8 mouse cellular contexts compared by ENCODE assay signal in the genomic region with DNA sequence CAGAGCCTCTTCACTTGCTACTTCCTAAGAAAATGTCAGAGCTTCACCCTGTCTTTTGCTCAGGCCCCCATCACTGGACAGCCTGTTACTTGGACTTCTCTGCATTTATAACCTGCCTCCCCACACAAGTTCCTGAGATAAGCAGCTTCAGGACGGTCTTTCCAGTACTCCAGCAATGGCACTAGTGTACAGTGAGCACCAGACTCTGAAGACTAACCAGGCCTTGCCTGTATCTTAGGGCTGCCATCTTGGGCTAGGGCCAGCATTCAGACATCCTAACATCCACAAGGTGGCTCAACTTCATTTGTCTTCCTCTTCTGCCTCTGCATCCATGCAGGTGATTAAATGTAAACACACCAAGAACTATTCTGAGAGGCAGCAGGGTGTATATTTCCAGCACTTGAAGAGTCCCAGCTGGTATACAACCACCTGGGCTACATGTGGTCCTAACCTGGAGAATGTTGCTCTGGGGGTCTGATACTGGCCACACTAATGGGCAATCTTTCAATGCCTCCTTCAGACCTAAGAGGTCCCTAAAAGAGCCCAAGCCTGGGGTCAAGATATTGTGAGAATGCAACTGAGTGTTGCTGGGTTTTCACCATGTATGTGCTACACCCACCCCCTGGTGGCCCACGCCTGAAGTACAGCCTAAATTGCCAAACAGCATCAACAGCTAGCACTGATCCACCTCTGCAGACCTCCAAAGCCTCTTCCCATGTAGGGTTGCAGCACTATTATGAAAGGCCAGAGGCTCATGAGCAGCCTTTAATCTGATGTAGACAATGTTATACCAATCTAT. TPM values are rescaled to one million over a fixed set of nuclear protein-coding genes. Genes with fewer than 3 reads are reported as not detected.
DNase-seq lines count a peak whose midpoint lies in the region; ATAC-seq lines count a peak whose summit lies in the region.

No protein-coding gene starts in this region.

- ATAC-seq in common myeloid progenitor, adult 5-6 weeks (replicated peaks; ENCODE audit: low read depth, poor library complexity, severe bottlenecking): peak; percentile 48
- peak; percentile 70 for ATAC-seq in inflammation-experienced regulatory T-cells, adult 6 months
- ATAC-seq in midbrain, embryonic 16.5 days: peak; percentile 34; the same call in 1 of the 2 replicates
- ATAC-seq in stomach, embryonic 14.5 days (ENCODE audit: insufficient number of reproducible peaks, insufficient read depth, low FRiP score, low read depth): peak; percentile 29; the same call in 1 of the 2 replicates

- no peak overlapping the region for H3K4me3 ChIP-seq in midbrain, embryonic 16.5 days (ENCODE audit: low read depth, low read length)
- H3K4me3 ChIP-seq in stomach, embryonic 14.5 days (ENCODE audit: low read depth, low read length): no peak overlapping the region

- no peak overlapping the region for H3K27ac ChIP-seq in midbrain, embryonic 16.5 days (ENCODE audit: low read length)
- peak overlapping the region; percentile 72; the same call in 1 of the 2 replicates for H3K27ac ChIP-seq in stomach, embryonic 14.5 days (ENCODE audit: low read length)

- 6% methylated on average over 2 of the region's 2 CpGs for WGBS in midbrain, embryonic 16.5 days
- WGBS in stomach, embryonic 14.5 days: 4% methylated on average over 2 of the region's 2 CpGs

- H3K9me3 ChIP-seq in midbrain, embryonic 16.5 days (replicated peaks; ENCODE audit: control insufficient read depth, low read length, poor library complexity, severe bottlenecking): no peaks in the 10 kb centered on the region
- H3K9me3 ChIP-seq in stomach, embryonic 14.5 days (ENCODE audit: control insufficient read depth, low read depth, low read length): no peaks in the 10 kb centered on the region

- H3K4me2 ChIP-seq in midbrain, embryonic 16.5 days (ENCODE audit: low read length): no peak overlapping the region
- no peak overlapping the region for H3K4me2 ChIP-seq in stomach, embryonic 14.5 days (replicated peaks; ENCODE audit: low read depth, low read length)

- peaks cover 34% of the 10 kb centered on the region for H3K36me3 ChIP-seq in midbrain, embryonic 16.5 days (ENCODE audit: control insufficient read depth, insufficient read depth, low read length)
- H3K36me3 ChIP-seq in stomach, embryonic 14.5 days (ENCODE audit: control insufficient read depth, insufficient read depth, low read length): peaks cover 45% of the 10 kb centered on the region

- H3K27me3 ChIP-seq in midbrain, embryonic 16.5 days (ENCODE audit: control insufficient read depth, insufficient read depth, low read depth, low read length): no peaks in the 10 kb centered on the region
- H3K27me3 ChIP-seq in stomach, embryonic 14.5 days (ENCODE audit: control insufficient read depth, insufficient read depth, low read length): no peaks in the 10 kb centered on the region

- DNase-seq in urinary bladder, postnatal 14 days (ENCODE audit: low spot score): peak; percentile 76
- DNase-seq in urinary bladder, adult 2 months (ENCODE audit: low spot score): no peak
- peak; percentile 83 for DNase-seq in gastrocnemius, postnatal 10 days
- peak; percentile 88 for DNase-seq in liver

- peaks cover 10% of the 10 kb centered on the region for H3K4me1 ChIP-seq in midbrain, embryonic 16.5 days (ENCODE audit: control insufficient read depth, insufficient read depth, low read length)
- peaks cover 12% of the 10 kb centered on the region; the same call in 1 of the 2 replicates for H3K4me1 ChIP-seq in stomach, embryonic 14.5 days (ENCODE audit: control insufficient read depth, insufficient read depth, low read length)

- H3K9ac ChIP-seq in midbrain, embryonic 16.5 days (ENCODE audit: low read depth, low read length): no peak overlapping the region
- H3K9ac ChIP-seq in stomach, embryonic 14.5 days (replicated peaks; ENCODE audit: low read depth, low read length): no peak overlapping the region

RNA-seq across cellular contexts. Expression of a gene that starts 14.6 kb away (rescaled TPM):
- 54.2 and 62.1 TPM in 2 replicates for polyA plus RNA-seq in urinary bladder, adult 2 months (2012; rRNA removed)
- total RNA-seq in common myeloid progenitor, adult 5-6 weeks (2017): 4.8 and 6.1 TPM in 2 replicates
- total RNA-seq in gastrocnemius, postnatal 10 days (2021): 10 to 100 TPM; 16.1 to 17.0 TPM
- polyA plus RNA-seq in inflammation-experienced regulatory T-cells, adult 6 months (2017; shearing (Covaris generic)): 1 to 10 TPM in 1 of 3 experiments, under 1 TPM in 1, not detected in 1; 0.77 to 1.7 TPM
- polyA plus RNA-seq in midbrain, embryonic 16.5 days (2015; fragmentation: Nextera tagmentation; extraction: Ambion mirVana): 66.2 and 83.9 TPM in 2 replicates
- polyA plus RNA-seq in stomach, embryonic 14.5 days (2014; fragmentation: Nextera tagmentation; extraction: Ambion mirVana): 32.3 and 38.8 TPM in 2 replicates

RNA-seq across cellular contexts. Expression of a gene that starts 15.1 kb away (rescaled TPM):
- polyA plus RNA-seq in urinary bladder, adult 2 months (2012; rRNA removed): 1,075 and 1,270 TPM in 2 replicates
- total RNA-seq in common myeloid progenitor, adult 5-6 weeks (2017): 2,920 and 3,083 TPM in 2 replicates
- total RNA-seq in gastrocnemius, postnatal 10 days (2021): 100 to 1,000 TPM; 224 to 271 TPM
- polyA plus RNA-seq in inflammation-experienced regulatory T-cells, adult 6 months (2017; shearing (Covaris generic)): 1,000 to 10,000 TPM; 2,844 to 4,969 (median 3,861) TPM
- polyA plus RNA-seq in midbrain, embryonic 16.5 days (2015; fragmentation: Nextera tagmentation; extraction: Ambion mirVana): 524 and 548 TPM in 2 replicates
- 1,379 and 1,439 TPM in 2 replicates for polyA plus RNA-seq in stomach, embryonic 14.5 days (2014; fragmentation: Nextera tagmentation; extraction: Ambion mirVana)

RNA-seq across cellular contexts. Expression of a gene that starts 56.4 kb away (rescaled TPM):
- polyA plus RNA-seq in urinary bladder, adult 2 months (2012; rRNA removed): 33.5 and 36.7 TPM in 2 replicates
- 10.6 and 19.9 TPM in 2 replicates for total RNA-seq in common myeloid progenitor, adult 5-6 weeks (2017)
- 10 to 100 TPM; 17.1 to 20.6 TPM for total RNA-seq in gastrocnemius, postnatal 10 days (2021)
- 10 to 100 TPM; 12.2 to 15.9 (median 12.3) TPM for polyA plus RNA-seq in inflammation-experienced regulatory T-cells, adult 6 months (2017; shearing (Covaris generic))
- 35.9 and 38.3 TPM in 2 replicates for polyA plus RNA-seq in midbrain, embryonic 16.5 days (2015; fragmentation: Nextera tagmentation; extraction: Ambion mirVana)
- polyA plus RNA-seq in stomach, embryonic 14.5 days (2014; fragmentation: Nextera tagmentation; extraction: Ambion mirVana): 32.2 and 34.9 TPM in 2 replicates

Comparison
In these comparisons a context has a peak if more than half of its experiments do, and no peak if none do; other contexts are left out.
1. RNA of a gene that starts 14.6 kb away (polyA plus RNA-seq): 66.2 to 83.9 TPM in midbrain, embryonic 16.5 days, 54.2 to 62.1 TPM in urinary bladder, adult 2 months and 32.3 to 38.8 TPM in stomach, embryonic 14.5 days; 0.77 to 1.7 TPM in inflammation-experienced regulatory T-cells, adult 6 months; every median in the first group is over 10 times any median in the second.
2. Peak in every context shown above with its lines, with median percentiles within 50 percentile points of each other: ATAC-seq.